Mouse (Mus musculus) lung, postnatal 10 days (tissue): ENCODE data around the gene Capn6.

Source experiments
- DNase-seq: peaks from one replicate; pipeline ENCODE4 v3.0.0; 2021

Gene Capn6

DNA sequence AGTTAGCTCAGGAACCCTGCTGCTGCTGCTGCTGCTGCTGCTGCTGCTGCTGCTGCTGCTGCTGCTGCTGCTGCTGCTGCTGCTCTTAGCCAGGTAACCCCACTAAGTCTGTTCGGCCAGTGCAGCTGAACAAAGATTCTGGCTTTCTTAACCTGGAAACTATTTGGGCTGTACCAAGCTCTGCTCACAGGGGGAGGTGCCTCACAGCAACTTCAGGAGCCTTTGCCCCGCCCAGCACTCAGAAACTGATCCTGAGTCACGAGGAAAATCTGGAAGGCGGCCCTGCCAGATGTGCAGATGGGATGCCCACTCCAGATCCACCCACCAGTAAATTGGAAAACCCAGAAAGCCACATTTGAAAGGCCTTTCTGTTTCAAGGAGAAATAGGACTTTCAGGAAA, at the start of gene Capn6:
TSS of gene Capn6 (minus strand) at position 203 of the 400 bp plus-strand sequence.
- peak; percentile 49 for DNase-seq

DNA sequence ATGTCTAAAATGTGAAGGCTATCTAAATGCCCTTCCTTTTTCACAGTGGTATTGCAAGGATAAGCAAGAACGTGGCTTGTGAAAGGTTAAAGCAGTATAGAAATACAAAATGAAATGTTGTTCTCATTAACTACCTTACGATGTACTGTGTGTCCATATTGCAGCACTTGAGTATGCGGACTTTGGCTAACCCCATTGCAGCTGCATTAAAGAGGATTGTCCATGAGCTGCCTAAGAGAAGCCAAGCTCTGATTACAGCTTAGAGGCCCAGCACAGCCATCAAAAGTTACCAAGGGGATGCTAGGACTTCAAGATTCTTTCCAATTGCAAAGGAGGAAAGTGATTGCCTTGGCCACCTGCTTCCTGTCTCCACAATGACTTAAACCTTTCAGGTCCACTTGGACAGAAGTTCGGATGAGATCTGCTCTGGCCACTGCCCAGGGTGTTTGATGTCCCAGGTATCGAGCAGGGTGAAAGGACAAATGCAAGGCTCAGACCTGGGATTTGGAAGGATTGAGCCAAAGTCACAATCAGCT, 40.0 kb upstream of the Capn6 start:
- no peak for DNase-seq

- DNase-seq: no peak
Observed at GRCm38 (mm10) chrX:143851351-143851750, 24.1 kb upstream of the Capn6 start.

DNA sequence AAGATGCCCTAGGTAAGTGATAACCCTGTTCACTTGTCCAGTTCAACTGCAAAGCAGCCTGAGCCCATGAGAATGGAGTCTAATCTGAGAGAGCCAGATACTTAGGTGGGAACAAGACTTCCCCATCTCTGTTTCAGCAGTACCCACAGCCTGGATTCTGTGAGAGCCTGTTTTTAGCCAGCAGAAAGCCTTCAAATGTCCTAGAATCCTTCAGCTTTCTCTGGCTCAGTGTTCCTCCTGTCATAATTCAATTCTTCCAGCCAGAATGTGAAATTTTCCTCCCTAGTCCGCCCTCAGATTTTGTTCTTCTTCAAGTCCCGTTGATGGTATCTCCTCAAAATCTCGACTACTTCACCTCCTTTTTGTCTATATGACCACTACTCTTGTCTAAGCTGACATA, 22.8 kb upstream of the Capn6 start:
- DNase-seq: no peak

- no peak for DNase-seq
Observed at GRCm38 (mm10) chrX:143846637-143847036, 19.4 kb upstream of the Capn6 start.

DNA sequence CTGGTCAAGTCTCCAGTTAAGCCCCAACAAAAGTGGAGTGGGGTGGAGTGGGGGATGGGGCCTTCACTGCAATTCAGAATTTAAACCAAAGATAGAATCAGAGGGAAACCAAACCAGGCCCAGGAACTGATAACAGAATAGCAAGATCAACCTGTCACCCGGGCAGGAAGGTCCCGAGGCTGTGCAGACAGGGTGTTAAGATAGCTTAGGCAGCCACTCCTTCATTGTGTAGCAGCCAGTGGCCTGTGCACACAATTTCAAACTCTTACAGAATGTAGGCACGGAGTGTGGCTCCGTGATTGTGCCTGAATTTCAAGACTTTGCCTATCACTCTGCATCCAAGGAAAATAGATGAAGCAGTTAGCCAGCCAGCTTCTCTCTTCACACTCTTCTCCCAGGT, 693 bp downstream of the Capn6 start:
- no peak for DNase-seq

GRCm38 (mm10) chrX:143818961-143819360, 8.3 kb downstream of the Capn6 start:
- no peak for DNase-seq

GRCm38 (mm10) chrX:143815948-143816347, 11.3 kb downstream of the Capn6 start:
- no peak for DNase-seq

DNA sequence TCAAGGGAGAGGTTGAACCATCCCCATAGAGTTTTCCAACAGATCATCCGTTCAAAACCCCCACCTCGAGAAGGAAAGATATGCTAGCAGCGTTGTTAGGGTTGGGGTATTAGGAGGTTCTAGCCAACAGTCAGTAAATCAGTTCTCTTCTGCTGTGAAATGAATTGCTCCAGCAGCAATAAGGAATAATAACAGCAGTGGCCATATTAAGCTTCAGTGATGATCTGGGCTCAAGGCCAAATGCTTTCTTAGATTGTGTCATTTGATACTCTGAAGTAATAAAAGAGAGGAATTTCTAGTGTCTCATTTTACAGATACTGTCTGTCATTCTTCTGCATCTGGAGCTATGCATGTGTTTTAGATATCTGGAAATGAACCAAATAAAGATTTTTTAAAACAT, 64.7 kb downstream of the Capn6 start:
- DNase-seq: no peak
